Mouse (Mus musculus) intestine, embryonic 16.5 days (tissue): ENCODE results near the gene Extl2. TPM values are rescaled to one million over a fixed set of nuclear protein-coding genes. Genes with fewer than 3 reads are reported as not detected.

ENCODE experiments used
- ATAC-seq: fragments of 200-750 bp; cut with Nextera tagmentation; 2 replicates; pipeline ENCODE4 v1.8.0; 2017; ENCODE audit warnings: moderate TSS enrichment, moderate library complexity
- H3K27ac ChIP-seq: fragments of 300-500 bp; sonication (generic); 2 replicates; pipeline ENCODE4 v1.5.1; 2014; ENCODE audit warnings: mild to moderate bottlenecking, low read length
- H3K27me3 ChIP-seq: fragments of 300-500 bp; sonication (generic); replicated peaks from 2 replicates; pipeline ENCODE4 v1.6.1; 2014; ENCODE audit warnings: low read length, control low read depth, mixed read lengths; ENCODE audit not compliant: control insufficient read depth, insufficient read depth
- H3K36me3 ChIP-seq: fragments of 300-500 bp; sonication (generic); 2 replicates; pipeline ENCODE4 v1.6.1; 2014; ENCODE audit warnings: low read length, control low read depth; ENCODE audit not compliant: control insufficient read depth, insufficient read depth
- H3K4me1 ChIP-seq: fragments of 300-500 bp; sonication (generic); 2 replicates; pipeline ENCODE4 v1.6.1; 2014; ENCODE audit warnings: low read length, control low read depth, mixed read lengths; ENCODE audit not compliant: control insufficient read depth, insufficient read depth
- H3K4me2 ChIP-seq: fragments of 300-500 bp; sonication (generic); 2 replicates; pipeline ENCODE4 v1.6.1; 2014; ENCODE audit warnings: low read depth, low read length, control low read depth
- H3K4me3 ChIP-seq: fragments of 300-500 bp; sonication (generic); 2 replicates; pipeline ENCODE4 v1.5.1; 2014; ENCODE audit warnings: mild to moderate bottlenecking, low read length
- H3K9ac ChIP-seq: fragments of 300-500 bp; sonication (generic); 2 replicates; pipeline ENCODE4 v1.6.1; 2014; ENCODE audit warnings: low read depth, low read length
- H3K9me3 ChIP-seq: fragments of 300-500 bp; sonication (generic); 2 replicates; pipeline ENCODE4 v1.6.1; 2016; ENCODE audit warnings: low read length, control low read depth; ENCODE audit not compliant: control insufficient read depth
- WGBS: fragments of 180-500 bp; shearing (Covaris S2); extraction: QIAGEN DNeasy Blood & Tissue Kit; methylation state at CpG from one replicate; pipeline ENCODE4 v1.1.7; 2014; 5-methylcytosine and 5-hydroxymethylcytosine counted together
- polyA plus RNA-seq: library from polyadenylated mRNA; unstranded; fragments of >200 nt; fragmentation: Nextera tagmentation; extraction: Ambion mirVana; gene quantifications from 2 replicates; pipeline ENCODE4 v1.2.1, GENCODE M21; 2015

The Extl2 gene
- polyA plus RNA-seq, 1 experiment from 2014 or later = 17.0 TPM

- ATAC-seq = no peak
- no peak overlapping the region for H3K9ac ChIP-seq
- 0 out of 2 replicates have a peak, but pooled peaks cover 3% of the 10 kb centered on the region for H3K36me3 ChIP-seq
- 88% methylated on average over 6 of the region's 6 CpGs for WGBS
- H3K4me2 ChIP-seq = no peak overlapping the region
- no peak overlapping the region for H3K4me3 ChIP-seq
- H3K4me1 ChIP-seq = no peaks in the 10 kb centered on the region
- H3K27me3 ChIP-seq = no peaks in the 10 kb centered on the region
- no peak overlapping the region for H3K27ac ChIP-seq
- no peaks in the 10 kb centered on the region for H3K9me3 ChIP-seq
Measured at GRCm38 (mm10) chr3:115974228-115974627, 33.0 kb upstream of the Extl2 start.

DNA sequence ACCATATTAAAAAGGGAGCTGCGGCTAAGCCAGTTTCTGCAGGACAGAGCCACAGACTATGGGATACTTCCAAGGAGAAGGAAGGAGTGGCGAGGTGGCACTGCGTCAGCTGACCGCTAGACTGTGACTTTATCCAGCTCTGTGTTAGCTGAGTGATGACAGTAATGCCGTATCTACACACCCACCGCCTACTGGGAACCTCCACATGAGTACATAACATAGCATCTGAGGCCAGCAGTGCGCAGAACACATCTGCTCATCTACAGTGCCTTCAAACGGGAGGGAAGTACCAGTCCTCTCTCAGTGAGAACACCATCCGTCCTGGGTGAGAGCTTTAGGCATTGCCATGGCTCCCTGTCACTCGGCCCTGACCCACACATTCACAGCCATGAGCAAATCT is 32.3 kb upstream of the Extl2 start:
- Histone ChIP-seq H3K4me3 (no peak overlapping the region), H3K4me2 (no peak overlapping the region), H3K9ac (no peak overlapping the region), H3K4me1 (no peaks in the 10 kb centered on the region), H3K27ac (no peak overlapping the region), H3K9me3 (no peaks in the 10 kb centered on the region), H3K27me3 (no peaks in the 10 kb centered on the region), H3K36me3 (0 out of 2 replicates have a peak, but pooled peaks cover 3% of the 10 kb centered on the region)
- ATAC-seq = no peak
- WGBS = 94% methylated on average over 10 of the region's 10 CpGs

DNA sequence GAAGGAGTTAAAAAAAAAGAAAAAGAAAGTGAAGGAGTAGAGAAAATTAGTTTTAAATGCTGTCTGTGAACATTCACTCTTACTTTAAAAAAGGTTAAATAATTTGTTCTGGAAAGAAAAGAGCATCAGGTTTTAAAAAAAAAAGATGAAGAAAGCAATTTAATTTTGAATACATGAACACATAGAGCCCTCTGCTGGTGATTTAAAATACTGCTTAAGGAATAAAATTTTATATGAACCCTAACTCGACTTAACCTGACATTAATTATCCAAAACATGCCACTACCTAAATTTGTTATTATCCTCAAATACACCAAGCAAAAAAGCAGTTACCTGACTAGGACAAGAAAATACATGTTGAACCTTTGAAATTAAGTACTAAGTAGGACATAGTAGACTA is 28.3 kb upstream of the Extl2 start:
- Histone ChIP-seq H3K36me3 (0 out of 2 replicates have a peak, but pooled peaks cover 3% of the 10 kb centered on the region), H3K4me3 (no peak overlapping the region), H3K27me3 (no peaks in the 10 kb centered on the region), H3K4me1 (no peaks in the 10 kb centered on the region), H3K4me2 (no peak overlapping the region), H3K27ac (no peak overlapping the region), H3K9me3 (no peaks in the 10 kb centered on the region), H3K9ac (no peak overlapping the region)
- ATAC-seq = no peak
- WGBS = 23% methylated on average over 1 of the region's 1 CpGs

GRCm38 (mm10) chr3:115983217-115983616 is 24.0 kb upstream of the Extl2 start:
- Histone ChIP-seq H3K27ac (no peak overlapping the region), H3K4me1 (no peaks in the 10 kb centered on the region), H3K27me3 (no peaks in the 10 kb centered on the region), H3K36me3 (peaks cover 6% of the 10 kb centered on the region; the same call in 1 of the 2 replicates), H3K4me2 (no peak overlapping the region), H3K9ac (no peak overlapping the region), H3K9me3 (no peaks in the 10 kb centered on the region), H3K4me3 (no peak overlapping the region)
- no peak for ATAC-seq
- WGBS = 96% methylated on average over 8 of the region's 8 CpGs

DNA sequence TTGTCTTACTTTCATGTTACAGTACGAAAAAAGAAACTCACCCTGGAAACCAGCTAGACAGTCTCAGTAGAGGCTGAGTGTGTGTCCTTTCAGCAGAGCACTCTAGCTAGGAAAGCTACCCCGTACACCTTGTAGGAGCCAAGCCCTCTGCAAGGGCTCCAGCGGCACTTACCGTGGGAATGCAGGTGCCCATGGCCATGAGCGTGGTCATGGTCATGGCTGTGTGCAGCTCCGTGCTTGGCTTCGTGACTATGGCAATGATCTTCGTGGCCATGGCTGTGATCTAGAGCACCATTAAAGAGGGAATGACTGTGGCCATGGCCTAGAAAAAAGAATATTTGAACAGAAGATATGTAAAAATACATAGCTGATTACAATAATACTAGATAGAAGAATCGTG is 22.6 kb upstream of the Extl2 start:
- Histone ChIP-seq H3K36me3 (peaks cover 6% of the 10 kb centered on the region), H3K9me3 (no peaks in the 10 kb centered on the region), H3K27me3 (no peaks in the 10 kb centered on the region), H3K9ac (no peak overlapping the region), H3K27ac (no peak overlapping the region), H3K4me2 (no peak overlapping the region), H3K4me1 (no peaks in the 10 kb centered on the region), H3K4me3 (no peak overlapping the region)
- WGBS = 94% methylated on average over 9 of the region's 9 CpGs
- no peak for ATAC-seq

DNA sequence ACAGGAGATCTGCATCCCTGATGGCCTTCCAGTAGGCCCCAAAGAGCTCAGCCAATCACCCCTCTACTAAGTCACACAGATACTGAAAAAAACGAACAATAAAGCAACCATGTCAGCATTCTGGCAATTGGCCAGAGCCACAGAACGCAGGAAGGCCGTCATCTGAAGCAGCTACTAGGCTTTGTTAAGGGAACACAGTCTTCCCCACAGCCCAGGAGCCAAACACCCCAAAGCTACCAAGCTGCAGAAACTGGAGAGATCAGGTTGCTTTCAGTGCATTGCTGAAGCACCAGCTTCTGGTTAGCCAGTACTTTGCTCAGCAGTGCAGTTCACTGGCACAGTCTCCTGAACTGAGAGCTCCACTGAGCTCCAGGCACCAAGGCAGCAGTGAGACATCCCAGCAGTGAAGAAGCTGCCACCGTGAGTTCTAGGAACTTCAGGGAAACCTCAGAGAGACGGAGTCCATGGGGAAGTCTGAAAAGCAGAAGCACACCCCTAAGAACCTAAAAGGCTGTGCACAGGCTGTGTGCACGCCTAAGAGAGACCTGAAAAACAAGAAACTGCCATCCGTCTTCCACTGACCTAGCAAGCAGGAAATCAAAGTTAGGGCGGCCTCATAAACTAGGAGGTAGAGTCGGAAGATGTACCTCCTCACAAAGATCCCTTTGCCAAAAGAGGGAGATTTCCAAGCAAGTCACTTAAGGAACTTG is 21.9 kb upstream of the Extl2 start:
- ATAC-seq = no peak
- Histone ChIP-seq H3K9ac (no peak overlapping the region), H3K4me1 (no peaks in the 10 kb centered on the region), H3K27me3 (no peaks in the 10 kb centered on the region), H3K4me3 (no peak overlapping the region), H3K36me3 (peaks cover 6% of the 10 kb centered on the region), H3K27ac (no peak overlapping the region), H3K4me2 (no peak overlapping the region), H3K9me3 (no peaks in the 10 kb centered on the region)
- WGBS = 69% methylated on average over 9 of the region's 9 CpGs

DNA sequence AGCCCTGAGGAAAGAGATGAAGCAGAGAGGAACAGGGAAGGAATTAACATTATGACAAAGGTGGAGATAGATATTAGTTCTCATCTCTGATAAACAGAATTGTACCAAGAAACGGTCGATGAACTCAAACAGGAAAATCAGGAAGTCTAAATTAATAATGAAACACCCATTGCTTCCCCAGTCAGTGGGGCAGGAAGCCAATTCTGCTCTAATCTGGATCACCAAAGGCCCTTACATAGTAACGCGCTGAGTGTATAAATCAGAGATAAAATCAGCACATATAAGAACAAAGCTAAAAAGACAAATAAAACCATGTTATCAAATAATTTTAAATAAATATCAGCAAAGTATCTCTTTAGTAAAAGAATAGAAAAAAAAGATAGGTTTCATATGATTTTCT is 15.2 kb upstream of the Extl2 start:
- ATAC-seq = 0 out of 2 replicates have a peak, but pooled peaks have one; percentile 45
- Histone ChIP-seq H3K27ac (no peak overlapping the region), H3K4me3 (no peak overlapping the region), H3K36me3 (peaks cover 3% of the 10 kb centered on the region; the same call in 1 of the 2 replicates), H3K4me1 (peaks cover 5% of the 10 kb centered on the region; the same call in 1 of the 2 replicates), H3K27me3 (no peaks in the 10 kb centered on the region), H3K4me2 (no peak overlapping the region), H3K9ac (no peak overlapping the region), H3K9me3 (no peaks in the 10 kb centered on the region)
- WGBS = 65% methylated on average over 4 of the region's 4 CpGs

- H3K36me3 ChIP-seq = peaks cover 3% of the 10 kb centered on the region; the same call in 1 of the 2 replicates
- peak; percentile 83 for ATAC-seq
- H3K9me3 ChIP-seq = no peaks in the 10 kb centered on the region
- no peaks in the 10 kb centered on the region for H3K27me3 ChIP-seq
- peaks cover 5% of the 10 kb centered on the region; the same call in 1 of the 2 replicates for H3K4me1 ChIP-seq
- 62% methylated on average over 4 of the region's 4 CpGs for WGBS
- peak overlapping the region; percentile 25; the same call in 1 of the 2 replicates for H3K4me2 ChIP-seq
- H3K9ac ChIP-seq = no peak overlapping the region
- peak overlapping the region; percentile 60; the same call in 1 of the 2 replicates for H3K27ac ChIP-seq
- H3K4me3 ChIP-seq = no peak overlapping the region; the same call in 1 of the 2 replicates
Measured at GRCm38 (mm10) chr3:115992588-115992987, 14.7 kb upstream of the Extl2 start.

DNA sequence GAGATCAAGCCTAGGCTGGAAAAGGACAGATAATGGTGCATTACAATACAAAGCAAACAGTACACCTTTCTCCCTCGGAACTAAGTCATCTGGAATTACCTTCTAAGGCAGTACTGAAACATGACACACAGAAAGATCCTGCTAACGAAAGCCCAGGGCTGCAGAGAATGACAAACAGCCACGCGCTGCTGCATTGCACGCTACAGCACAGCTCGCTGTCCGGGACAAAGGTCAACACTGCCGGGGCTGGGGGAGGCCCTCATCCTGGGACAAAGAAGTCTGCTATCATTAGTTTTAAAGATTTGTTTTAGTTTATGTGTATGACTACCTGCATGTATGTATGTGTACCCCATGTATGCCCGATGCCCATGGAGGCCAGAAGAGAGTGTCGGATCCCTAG is 14.2 kb upstream of the Extl2 start:
- H3K27me3 ChIP-seq = no peaks in the 10 kb centered on the region
- H3K9me3 ChIP-seq = no peaks in the 10 kb centered on the region
- H3K4me3 ChIP-seq = no peak overlapping the region; the same call in 1 of the 2 replicates
- peak overlapping the region; percentile 25; the same call in 1 of the 2 replicates for H3K4me2 ChIP-seq
- peaks cover 6% of the 10 kb centered on the region for H3K36me3 ChIP-seq
- WGBS = 55% methylated on average over 10 of the region's 10 CpGs
- peak; percentile 96 for ATAC-seq
- H3K27ac ChIP-seq = peak overlapping the region; percentile 60; the same call in 1 of the 2 replicates
- no peak overlapping the region for H3K9ac ChIP-seq
- peaks cover 5% of the 10 kb centered on the region; the same call in 1 of the 2 replicates for H3K4me1 ChIP-seq
